Mouse (Mus musculus): Measurements from ENCODE around the gene Pfn4. TPM values are rescaled to one million over a fixed set of nuclear protein-coding genes. Genes with fewer than 3 reads are reported as not detected.
A peak's percentile ranks its signal among the peaks of the same experiment; 100 is the strongest.
"Not testable (repeated sequence)": the region's sequence is repeated elsewhere in the genome, so short reads cannot be mapped to it uniquely, and the experiment has no call there.

Pfn4 gene
- polyA plus RNA-seq, 2 experiments from 2014 or later = 0.62 to 2.0 TPM

DNA sequence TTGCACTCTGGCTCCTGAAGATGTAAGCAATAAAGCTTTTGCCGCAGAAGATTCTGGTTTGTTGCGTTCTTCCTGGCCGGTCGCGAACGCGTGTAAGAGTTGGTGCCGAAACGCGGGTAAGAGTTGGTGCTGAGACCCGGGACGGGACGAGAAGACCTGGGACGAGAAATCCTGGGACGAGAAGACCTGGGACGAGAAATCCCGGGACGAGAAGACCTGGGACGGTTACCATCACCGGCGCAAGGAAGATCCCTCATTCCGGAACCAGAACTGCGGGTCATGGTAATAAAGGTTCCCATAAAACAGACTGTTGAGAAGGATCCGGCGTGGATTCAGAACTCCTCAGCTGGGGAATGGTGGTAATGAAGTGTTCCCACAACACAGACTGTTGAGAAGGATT, 19.3 kb downstream of the Pfn4 start:
- not testable (repeated sequence) for ATAC-seq

DNA sequence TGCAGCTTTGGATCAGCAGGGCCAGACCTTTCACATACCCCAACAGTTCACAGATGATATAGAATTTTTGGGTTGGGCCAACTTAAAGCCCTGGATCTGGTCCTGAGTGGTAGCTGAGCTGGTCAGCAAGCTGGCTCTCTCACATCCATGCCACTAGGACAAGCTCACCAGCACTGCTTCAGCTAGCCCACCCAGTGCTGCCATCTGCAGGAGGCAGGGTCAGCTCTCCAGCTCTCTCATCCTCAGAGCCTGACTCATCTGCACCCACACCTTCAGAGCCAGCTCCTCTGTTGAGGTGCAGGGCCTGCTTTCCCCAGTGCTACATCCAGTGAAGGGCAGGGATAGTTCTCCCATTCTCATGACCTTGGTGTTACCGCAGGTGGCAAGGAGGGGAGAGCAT, 24.9 kb downstream of the Pfn4 start:
- no peak for ATAC-seq

DNA sequence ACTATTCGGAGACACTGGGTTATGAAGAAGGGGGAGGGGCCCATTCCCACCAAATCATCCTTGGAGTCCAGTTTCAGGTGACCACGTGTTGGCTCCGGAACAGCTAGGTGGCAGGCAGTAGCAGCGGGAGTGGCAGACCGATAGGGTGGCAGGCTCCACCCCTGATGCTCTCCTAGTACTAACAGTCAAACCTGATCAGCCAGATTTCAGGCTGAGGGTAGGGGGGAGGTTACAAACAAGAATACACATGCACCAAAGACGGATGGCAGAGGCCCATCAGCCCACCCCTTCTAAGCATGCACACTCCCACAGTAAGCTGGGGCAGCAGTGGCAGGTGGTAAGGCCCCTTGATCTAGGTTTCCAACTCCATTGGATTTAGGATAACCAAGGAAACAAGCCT, 28.6 kb downstream of the Pfn4 start:
- not testable (repeated sequence) for ATAC-seq

- ATAC-seq = no peak
Observed at GRCm38 (mm10) chr12:4811036-4811435, 42.2 kb downstream of the Pfn4 start.

GRCm38 (mm10) chr12:4811705-4812104, 42.9 kb downstream of the Pfn4 start:
- ATAC-seq = no peak

- no peak for ATAC-seq
Observed at GRCm38 (mm10) chr12:4813636-4814035, 44.8 kb downstream of the Pfn4 start.

- peak; percentile 30 for ATAC-seq
Observed at GRCm38 (mm10) chr12:4816680-4817360, 48.0 kb downstream of the Pfn4 start.

GRCm38 (mm10) chr12:4817361-4818101, 48.7 kb downstream of the Pfn4 start, which contains the start of gene Sf3b6:
TSS of gene Sf3b6 (plus strand) at chr12:4817544.
- peak; percentile 99 for ATAC-seq

DNA sequence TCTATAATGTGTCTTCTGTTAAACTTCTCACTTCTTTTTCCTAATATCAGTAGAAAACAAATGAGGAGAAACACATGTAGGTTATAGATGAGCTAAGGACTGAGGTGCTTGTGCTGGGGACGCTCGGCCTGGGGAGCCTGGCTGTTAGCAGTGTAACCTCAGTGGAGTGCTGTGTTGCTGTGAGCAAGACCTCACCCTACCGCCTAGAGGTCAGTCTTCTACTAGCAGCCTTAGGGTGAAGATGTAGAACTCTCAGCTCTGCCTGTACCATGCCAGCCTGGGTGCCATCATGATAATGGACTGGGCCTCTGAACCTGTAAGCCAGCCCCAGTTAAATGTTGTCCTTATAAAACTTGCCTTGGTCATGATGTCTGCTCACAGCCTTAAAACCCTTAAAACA, 58.4 kb downstream of the Pfn4 start:
- no peak for ATAC-seq

Other genes starting within 250 kb of the Pfn4 start
- gene Itsn2, start 176.4 kb upstream of the Pfn4 start, polyA plus RNA-seq (2017; shearing (Covaris generic)) = 10 to 100 TPM; 57.4 to 59.2 TPM
- not detected for gene Gm3625, start 176.1 kb upstream of the Pfn4 start, polyA plus RNA-seq (2017; shearing (Covaris generic))
- under 1 TPM; 0.47 to 0.80 TPM for gene Fam228a, start 30.6 kb upstream of the Pfn4 start, polyA plus RNA-seq (2017; shearing (Covaris generic))
- gene Fam228b, start 245 bp downstream of the Pfn4 start, polyA plus RNA-seq (2017; shearing (Covaris generic)) = 1 to 10 TPM in 1 of 2 experiments, not detected in 1; 1.3 TPM
- 100 to 1,000 TPM; 182 to 365 TPM for gene Sf3b6, start 48.5 kb downstream of the Pfn4 start, polyA plus RNA-seq (2017; shearing (Covaris generic))
- not detected for gene Fkbp1b, start 72.6 kb downstream of the Pfn4 start, polyA plus RNA-seq (2017; shearing (Covaris generic))
- 10 to 100 TPM; 11.0 to 13.9 TPM for gene Wdcp, start 74.3 kb downstream of the Pfn4 start, polyA plus RNA-seq (2017; shearing (Covaris generic))
- gene Mfsd2b, start 105.3 kb downstream of the Pfn4 start, polyA plus RNA-seq (2017; shearing (Covaris generic)) = under 1 TPM; 0.58 to 0.90 TPM
- gene Ubxn2a, start 138.7 kb downstream of the Pfn4 start, polyA plus RNA-seq (2017; shearing (Covaris generic)) = 10 to 100 TPM in 1 of 2 experiments, 1 to 10 TPM in 1; 8.5 to 12.3 TPM
- 10 to 100 TPM; 11.9 to 13.0 TPM for gene Atad2b, start 148.3 kb downstream of the Pfn4 start, polyA plus RNA-seq (2017; shearing (Covaris generic))

All from CD4-positive, CD25-positive, alpha-beta regulatory T cell, adult 4 months (primary cell).